Mouse (Mus musculus) heart, embryonic 11.5 days (tissue): Measurements from ENCODE around the gene Mrps23. TPM values are rescaled to one million over a fixed set of nuclear protein-coding genes. Genes with fewer than 3 reads are reported as not detected.
A peak's percentile ranks its signal among the peaks of the same experiment; 100 is the strongest.

Experiments used
- ATAC-seq: fragments of 200-750 bp; cut with Nextera tagmentation; replicated peaks from 2 replicates; pipeline ENCODE4 v1.8.0; 2017; ENCODE audit warnings: moderate library complexity; ENCODE audit not compliant: insufficient number of reproducible peaks, low FRiP score, low TSS enrichment
- H3K27ac ChIP-seq: fragments of 300-500 bp; sonication (generic); 2 replicates; pipeline ENCODE4 v1.5.1; 2014; ENCODE audit warnings: mild to moderate bottlenecking, low read depth, low read length
- H3K27me3 ChIP-seq: fragments of 300-500 bp; sonication (generic); 2 replicates; pipeline ENCODE4 v1.6.1; 2014; ENCODE audit warnings: mild to moderate bottlenecking, low read length, mixed read lengths; ENCODE audit not compliant: control insufficient read depth, insufficient read depth
- H3K36me3 ChIP-seq: fragments of 300-500 bp; sonication (generic); 2 replicates; pipeline ENCODE4 v1.6.1; 2014; ENCODE audit warnings: mild to moderate bottlenecking, low read length, moderate library complexity, mixed read lengths; ENCODE audit not compliant: control insufficient read depth, insufficient read depth
- H3K4me1 ChIP-seq: fragments of 300-500 bp; sonication (generic); 2 replicates; pipeline ENCODE4 v1.6.1; 2014; ENCODE audit warnings: low read length; ENCODE audit not compliant: control insufficient read depth, insufficient read depth
- H3K4me2 ChIP-seq: fragments of 300-500 bp; sonication (generic); 2 replicates; pipeline ENCODE4 v1.6.1; 2014; ENCODE audit warnings: mild to moderate bottlenecking, moderate library complexity
- H3K4me3 ChIP-seq: fragments of 300-500 bp; sonication (generic); 2 replicates; pipeline ENCODE4 v1.5.1; 2014; ENCODE audit warnings: low read depth, low read length
- H3K9ac ChIP-seq: fragments of 300-500 bp; sonication (generic); 2 replicates; pipeline ENCODE4 v1.6.1; 2014; ENCODE audit warnings: mild to moderate bottlenecking, low read depth, low read length, moderate library complexity
- H3K9me3 ChIP-seq: fragments of 300-500 bp; sonication (generic); replicated peaks from 2 replicates; pipeline ENCODE4 v1.6.1; 2016; ENCODE audit warnings: low read length; ENCODE audit not compliant: control insufficient read depth
- WGBS: fragments of 180-500 bp; shearing (Covaris S2); extraction: QIAGEN DNeasy Blood & Tissue Kit; methylation state at CpG from one replicate; pipeline ENCODE4 v1.1.7; 2014; ENCODE audit not compliant: insufficient replicate concordance; 5-methylcytosine and 5-hydroxymethylcytosine counted together
- polyA plus RNA-seq: library from polyadenylated mRNA; unstranded; fragments of >200 nt; fragmentation: Nextera tagmentation; extraction: Ambion mirVana; gene quantifications from 2 replicates; pipeline ENCODE4 v1.2.1, GENCODE M21; 2014

The Mrps23 gene
- polyA plus RNA-seq, 1 experiment from 2014 or later: 87.3 TPM

GRCm38 (mm10) chr11:88241468-88242301 is 37.5 kb downstream of the Mrps23 start:
- no peaks in the 10 kb centered on the region for H3K9me3 ChIP-seq
- no peak overlapping the region for H3K4me2 ChIP-seq
- no peaks in the 10 kb centered on the region for H3K36me3 ChIP-seq
- H3K27ac ChIP-seq: peak overlapping the region; percentile 35; the same call in 1 of the 2 replicates
- 0 out of 2 replicates have a peak overlapping the region, but pooled peaks have one; percentile 3 for H3K9ac ChIP-seq
- no peak overlapping the region for H3K4me3 ChIP-seq
- H3K4me1 ChIP-seq: peaks cover 11% of the 10 kb centered on the region; the same call in 1 of the 2 replicates
- H3K27me3 ChIP-seq: no peaks in the 10 kb centered on the region
- no peak for ATAC-seq
- 51% methylated on average over 12 of the region's 12 CpGs for WGBS

GRCm38 (mm10) chr11:88245581-88246170 is 41.5 kb downstream of the Mrps23 start:
- H3K9ac ChIP-seq: no peak overlapping the region
- peaks cover 12% of the 10 kb centered on the region; the same call in 1 of the 2 replicates for H3K4me1 ChIP-seq
- no peak overlapping the region for H3K27ac ChIP-seq
- no peak overlapping the region for H3K4me2 ChIP-seq
- ATAC-seq: no peak
- no peak overlapping the region for H3K4me3 ChIP-seq
- no peaks in the 10 kb centered on the region for H3K36me3 ChIP-seq
- no peaks in the 10 kb centered on the region for H3K9me3 ChIP-seq
- no peaks in the 10 kb centered on the region for H3K27me3 ChIP-seq
- WGBS: 76% methylated on average over 14 of the region's 14 CpGs

GRCm38 (mm10) chr11:88248636-88249035 is 44.4 kb downstream of the Mrps23 start:
- Histone ChIP-seq H3K36me3 (no peaks in the 10 kb centered on the region), H3K9ac (no peak overlapping the region), H3K4me1 (peaks cover 18% of the 10 kb centered on the region), H3K27ac (no peak overlapping the region), H3K9me3 (no peaks in the 10 kb centered on the region), H3K4me2 (no peak overlapping the region), H3K4me3 (no peak overlapping the region), H3K27me3 (no peaks in the 10 kb centered on the region)
- ATAC-seq: no peak
- 59% methylated on average over 5 of the region's 5 CpGs for WGBS

- 45% methylated on average over 3 of the region's 3 CpGs for WGBS
- Histone ChIP-seq H3K4me2 (no peak overlapping the region), H3K36me3 (no peaks in the 10 kb centered on the region), H3K9ac (no peak overlapping the region), H3K4me3 (no peak overlapping the region), H3K4me1 (peaks cover 16% of the 10 kb centered on the region), H3K27me3 (no peaks in the 10 kb centered on the region), H3K9me3 (no peaks in the 10 kb centered on the region), H3K27ac (peak overlapping the region; percentile 2; the same call in 1 of the 2 replicates)
- no peak; the same call in 1 of the 2 replicates for ATAC-seq
Measured at GRCm38 (mm10) chr11:88250568-88250967, 46.4 kb downstream of the Mrps23 start.

- Histone ChIP-seq H3K4me3 (no peak overlapping the region), H3K27me3 (no peaks in the 10 kb centered on the region), H3K4me1 (peaks cover 16% of the 10 kb centered on the region), H3K4me2 (no peak overlapping the region), H3K9ac (no peak overlapping the region), H3K36me3 (no peaks in the 10 kb centered on the region), H3K27ac (no peak overlapping the region), H3K9me3 (no peaks in the 10 kb centered on the region)
- no peak for ATAC-seq
- 74% methylated on average over 7 of the region's 7 CpGs for WGBS
Measured at GRCm38 (mm10) chr11:88251295-88251694, 47.1 kb downstream of the Mrps23 start.

- Histone ChIP-seq H3K4me3 (no peak overlapping the region; the same call in 1 of the 2 replicates), H3K4me2 (peak overlapping the region; percentile 55), H3K27me3 (no peaks in the 10 kb centered on the region), H3K27ac (peak overlapping the region; percentile 64; the same call in 1 of the 2 replicates), H3K9me3 (no peaks in the 10 kb centered on the region), H3K4me1 (peaks cover 16% of the 10 kb centered on the region), H3K36me3 (no peaks in the 10 kb centered on the region), H3K9ac (no peak overlapping the region)
- ATAC-seq: peak; percentile 64; the same call in 1 of the 2 replicates
- 14% methylated on average over 22 of the region's 22 CpGs for WGBS
Measured at GRCm38 (mm10) chr11:88251972-88252766, 48.0 kb downstream of the Mrps23 start.

GRCm38 (mm10) chr11:88252767-88253513 is 48.8 kb downstream of the Mrps23 start:
- H3K4me1 ChIP-seq: peaks cover 16% of the 10 kb centered on the region
- H3K27me3 ChIP-seq: no peaks in the 10 kb centered on the region
- WGBS: 13% methylated on average over 17 of the region's 18 CpGs
- H3K9ac ChIP-seq: peak overlapping the region; percentile 54; the same call in 1 of the 2 replicates
- no peaks in the 10 kb centered on the region for H3K36me3 ChIP-seq
- no peaks in the 10 kb centered on the region for H3K9me3 ChIP-seq
- ATAC-seq: no peak
- no peak overlapping the region for H3K4me2 ChIP-seq
- no peak overlapping the region for H3K4me3 ChIP-seq
- H3K27ac ChIP-seq: peak overlapping the region; percentile 64
